Mouse (Mus musculus) erythroblast, embryonic 14.5 days (primary cell): ENCODE measurements around the gene Prm1. TPM values are rescaled to one million over a fixed set of nuclear protein-coding genes. Genes with fewer than 3 reads are reported as not detected.

Experiments used
- H3K27me3 ChIP-seq: 2 replicates; pipeline ENCODE4 v1.6.1; 2012; ENCODE audit warnings: inconsistent platforms; ENCODE audit not compliant: control insufficient read depth
- H3K36me3 ChIP-seq: 2 replicates; pipeline ENCODE4 v1.6.1; 2012; ENCODE audit warnings: mild to moderate bottlenecking, inconsistent platforms; ENCODE audit not compliant: control insufficient read depth
- H3K4me1 ChIP-seq: 2 replicates; pipeline ENCODE4 v1.6.1; 2012; ENCODE audit warnings: inconsistent platforms; ENCODE audit not compliant: control insufficient read depth
- H3K4me3 ChIP-seq: replicated peaks from 2 replicates; pipeline ENCODE3; 2012; ENCODE audit warnings: moderate library complexity, mild to moderate bottlenecking, inconsistent platforms
- H3K9me3 ChIP-seq: 2 replicates; pipeline ENCODE4 v1.6.1; 2012; ENCODE audit warnings: low read length, inconsistent platforms, mixed read lengths; ENCODE audit not compliant: control insufficient read depth
- GATA1 ChIP-seq: IDR thresholded peaks from 2 replicates; pipeline ENCODE4 v1.6.1; 2012; ENCODE audit warnings: low read length, inconsistent platforms, mixed read lengths
- TAL1 ChIP-seq: IDR thresholded peaks from 3 replicates; pipeline ENCODE4 v1.6.1; 2012; ENCODE audit warnings: low read length, inconsistent platforms, mixed read lengths
- polyA plus RNA-seq: library from polyadenylated mRNA; stranded (reverse); fragments of >175 nt; gene quantifications from 2 replicates; pipeline ENCODE4 v1.2.3, GENCODE M21; 2012

The Prm1 gene
- polyA plus RNA-seq, 1 experiment: not detected

GRCm38 (mm10) chr16:10764323-10764722 lies 41.3 kb downstream of the Prm1 start:
- Histone ChIP-seq H3K36me3 (no peaks in the 10 kb centered on the region), H3K4me3 (no peak overlapping the region), H3K4me1 (peaks cover 5% of the 10 kb centered on the region), H3K27me3 (peaks cover 8% of the 10 kb centered on the region; the same call in 1 of the 2 replicates), H3K9me3 (no peaks in the 10 kb centered on the region)
- no peak for TF ChIP-seq GATA1
- TF ChIP-seq TAL1: no peak

GRCm38 (mm10) chr16:10763540-10764264 lies 41.9 kb downstream of the Prm1 start:
- Histone ChIP-seq H3K4me1 (peaks cover 3% of the 10 kb centered on the region), H3K36me3 (no peaks in the 10 kb centered on the region), H3K9me3 (no peaks in the 10 kb centered on the region), H3K4me3 (no peak overlapping the region), H3K27me3 (peaks cover 6% of the 10 kb centered on the region; the same call in 1 of the 2 replicates)
- no peak for TF ChIP-seq TAL1
- no peak for TF ChIP-seq GATA1

- H3K9me3 ChIP-seq: no peaks in the 10 kb centered on the region
- no peak overlapping the region for H3K4me3 ChIP-seq
- TF ChIP-seq TAL1 (no peak), GATA1 (no peak)
- no peaks in the 10 kb centered on the region for H3K36me3 ChIP-seq
- H3K4me1 ChIP-seq: no peaks in the 10 kb centered on the region
- H3K27me3 ChIP-seq: peaks cover 2% of the 10 kb centered on the region; the same call in 1 of the 2 replicates
These were observed 43.0 kb downstream of the Prm1 start for GRCm38 (mm10) chr16:10762569-10763180.

GRCm38 (mm10) chr16:10761182-10761581 lies 44.5 kb downstream of the Prm1 start:
- no peaks in the 10 kb centered on the region for H3K4me1 ChIP-seq

GRCm38 (mm10) chr16:10756168-10756567 lies 49.5 kb downstream of the Prm1 start:
- H3K4me1 ChIP-seq: no peaks in the 10 kb centered on the region
- TF ChIP-seq GATA1 (no peak), TAL1 (no peak)
- no peak overlapping the region for H3K4me3 ChIP-seq
- no peaks in the 10 kb centered on the region for H3K9me3 ChIP-seq
- no peaks in the 10 kb centered on the region for H3K27me3 ChIP-seq
- no peaks in the 10 kb centered on the region for H3K36me3 ChIP-seq

More at GRCm38 (mm10) chr16:10761182-10761581, 44.5 kb downstream of the Prm1 start:
- TF ChIP-seq GATA1 (no peak), TAL1 (no peak)
- H3K27me3 ChIP-seq: peaks cover 2% of the 10 kb centered on the region; the same call in 1 of the 2 replicates
- H3K9me3 ChIP-seq: no peaks in the 10 kb centered on the region
- no peak overlapping the region for H3K4me3 ChIP-seq
- no peaks in the 10 kb centered on the region for H3K36me3 ChIP-seq

GRCm38 (mm10) chr16:10754521-10755296 lies 50.9 kb downstream of the Prm1 start:
- TF ChIP-seq TAL1: no peak
- no peak overlapping the region for H3K4me3 ChIP-seq
- H3K27me3 ChIP-seq: no peaks in the 10 kb centered on the region
- no peaks in the 10 kb centered on the region for H3K36me3 ChIP-seq
- H3K9me3 ChIP-seq: no peaks in the 10 kb centered on the region
- H3K4me1 ChIP-seq: no peaks in the 10 kb centered on the region

GRCm38 (mm10) chr16:10749824-10750223 lies 55.8 kb downstream of the Prm1 start:
- H3K27me3 ChIP-seq: no peaks in the 10 kb centered on the region
- H3K9me3 ChIP-seq: no peaks in the 10 kb centered on the region
- TF ChIP-seq GATA1 (no peak), TAL1 (no peak)
- H3K4me3 ChIP-seq: no peak overlapping the region
- no peaks in the 10 kb centered on the region for H3K4me1 ChIP-seq
- no peaks in the 10 kb centered on the region for H3K36me3 ChIP-seq

GRCm38 (mm10) chr16:10749226-10749625 lies 56.4 kb downstream of the Prm1 start:
- H3K4me3 ChIP-seq: no peak overlapping the region
- H3K9me3 ChIP-seq: no peaks in the 10 kb centered on the region
- no peaks in the 10 kb centered on the region for H3K4me1 ChIP-seq
- H3K27me3 ChIP-seq: no peaks in the 10 kb centered on the region
- TF ChIP-seq GATA1: no peak
- no peak for TF ChIP-seq TAL1
- no peaks in the 10 kb centered on the region for H3K36me3 ChIP-seq

Other genes starting within 250 kb of the Prm1 start
- 0.13 and 0.19 TPM in 2 replicates for gene Socs1, start 20.3 kb downstream of the Prm1 start, polyA plus RNA-seq
- gene Tnp2, start 17.2 kb downstream of the Prm1 start, polyA plus RNA-seq: not detected in 2 replicates
- not detected in 2 replicates for gene Prm3, start 14.9 kb downstream of the Prm1 start, polyA plus RNA-seq
- not detected in 2 replicates for gene Prm2, start 9.7 kb downstream of the Prm1 start, polyA plus RNA-seq
- not detected in 2 replicates for gene Gm11172, start 7.1 kb upstream of the Prm1 start, polyA plus RNA-seq
- 0.57 and 0.65 TPM in 2 replicates for gene Rmi2, start 29.2 kb upstream of the Prm1 start, polyA plus RNA-seq